ENCODE assay signal across 25 mouse cellular contexts in genomic region chr1:131721989-131722388, GRCm38 (mm10). TPM values are rescaled to one million over a fixed set of nuclear protein-coding genes. Genes with fewer than 3 reads are reported as not detected.
DNase-seq lines count a peak whose midpoint lies in the region; ATAC-seq and TF ChIP-seq lines count a peak whose summit lies in the region.
"Had no signal": no experiment of that assay in that cellular context is flagged by ENCODE, and none has a peak within 500 bp of the region (broad histone marks: within the 10 kb centered on the region; RNA-seq: fewer than 3 reads in every experiment).

No protein-coding gene starts in this region.

- peaks cover 11% of the 10 kb centered on the region for H3K4me1 ChIP-seq in heart, embryonic 12.5 days (replicated peaks)
- H3K4me1 ChIP-seq in midbrain, embryonic 11.5 days (ENCODE audit: control insufficient read depth, insufficient read depth, low read length): peaks cover 11% of the 10 kb centered on the region
- H3K4me1 ChIP-seq in midbrain, postnatal 0 days (ENCODE audit: insufficient read depth, low read length): no peaks in the 10 kb centered on the region

- no peaks in the 10 kb centered on the region for H3K36me3 ChIP-seq in heart, embryonic 12.5 days
- no peaks in the 10 kb centered on the region for H3K36me3 ChIP-seq in midbrain, embryonic 11.5 days (ENCODE audit: control insufficient read depth, insufficient read depth, low read length)
- H3K36me3 ChIP-seq in midbrain, postnatal 0 days (ENCODE audit: insufficient read depth, low read length): no peaks in the 10 kb centered on the region
- H3K36me3 ChIP-seq: embryonic facial prominence, embryonic 13.5 days; embryonic facial prominence, embryonic 15.5 days; forebrain, embryonic 10.5 days; forebrain, embryonic 12.5 days had no signal

- no peaks in the 10 kb centered on the region for H3K9me3 ChIP-seq in heart, embryonic 12.5 days (replicated peaks)
- no peaks in the 10 kb centered on the region for H3K9me3 ChIP-seq in midbrain, embryonic 11.5 days (ENCODE audit: control insufficient read depth, low read length)
- no peaks in the 10 kb centered on the region for H3K9me3 ChIP-seq in midbrain, postnatal 0 days (ENCODE audit: low read length)
- H3K9me3 ChIP-seq: embryonic facial prominence, embryonic 13.5 days; embryonic facial prominence, embryonic 15.5 days; forebrain, embryonic 10.5 days; forebrain, embryonic 12.5 days had no signal

- DNase-seq in gastrocnemius, postnatal 14 days: peak; percentile 49
- no peak for DNase-seq in gastrocnemius, adult 2 months
- peak; percentile 38 for DNase-seq in heart, postnatal 4 days
- DNase-seq in midbrain, embryonic 11.5 days (ENCODE audit: low spot score, missing footprints): peak; percentile 81
- DNase-seq in midbrain, postnatal 0 days (ENCODE audit: low spot score): no peak
- DNase-seq: adrenal gland, adult 2 months; adrenal gland, postnatal 10 days; adrenal gland, postnatal 25 days; cerebellum, adult 11 months; cerebellum, adult 18-20 months; cerebellum, adult 8-10 months; cerebellum, adult 9-11 months; cerebellum, postnatal 25 days; embryo, embryonic 11 days had no signal

- no peaks in the 10 kb centered on the region for H3K27me3 ChIP-seq in heart, embryonic 12.5 days (replicated peaks)
- no peaks in the 10 kb centered on the region for H3K27me3 ChIP-seq in midbrain, embryonic 11.5 days (ENCODE audit: control insufficient read depth, insufficient read depth, low read length)
- no peaks in the 10 kb centered on the region for H3K27me3 ChIP-seq in midbrain, postnatal 0 days (ENCODE audit: insufficient read depth, low read length)
- H3K27me3 ChIP-seq: embryonic facial prominence, embryonic 13.5 days; embryonic facial prominence, embryonic 15.5 days; forebrain, embryonic 12.5 days had no signal

- 72% methylated on average over 3 of the region's 3 CpGs for WGBS in heart, embryonic 12.5 days
- WGBS in midbrain, embryonic 11.5 days: 90% methylated on average over 3 of the region's 3 CpGs
- whole genome bisulfite sequencing in midbrain, postnatal 0 days: 80% methylated on average over 3 of the region's 3 CpGs

- no peak for TF ChIP-seq CTCF in gastrocnemius, adult 2 months (IDR thresholded peaks at IDR 0.05)
- no peak for TF ChIP-seq CTCF in midbrain, postnatal 0 days (IDR thresholded peaks at IDR 0.05)

- no peak overlapping the region for H3K4me2 ChIP-seq in heart, embryonic 12.5 days
- no peak overlapping the region for H3K4me2 ChIP-seq in midbrain, embryonic 11.5 days
- H3K4me2 ChIP-seq in midbrain, postnatal 0 days (ENCODE audit: low read depth, low read length, poor library complexity, severe bottlenecking): no peak overlapping the region
- H3K4me2 ChIP-seq: embryonic facial prominence, embryonic 13.5 days; embryonic facial prominence, embryonic 15.5 days; forebrain, embryonic 12.5 days had no signal

- ATAC-seq in heart, embryonic 12.5 days (ENCODE audit: insufficient number of reproducible peaks, low FRiP score): no peak
- ATAC-seq in midbrain, embryonic 11.5 days (ENCODE audit: low FRiP score): no peak
- no peak for ATAC-seq in midbrain, postnatal 0 days (ENCODE audit: low FRiP score)
- ATAC-seq: forebrain, embryonic 14.5 days; forebrain, embryonic 16.5 days had no signal

- no peak overlapping the region for H3K27ac ChIP-seq in gastrocnemius, adult 2 months
- no peak overlapping the region for H3K27ac ChIP-seq in heart, embryonic 12.5 days (ENCODE audit: poor library complexity, severe bottlenecking)
- no peak overlapping the region for H3K27ac ChIP-seq in midbrain, embryonic 11.5 days (ENCODE audit: low read depth, low read length)
- H3K27ac ChIP-seq in midbrain, postnatal 0 days (ENCODE audit: low read depth, low read length): no peak overlapping the region
- H3K27ac ChIP-seq: embryonic facial prominence, embryonic 13.5 days; embryonic facial prominence, embryonic 15.5 days; forebrain, embryonic 10.5 days; forebrain, embryonic 12.5 days had no signal

- H3K9ac ChIP-seq in heart, embryonic 12.5 days: no peak overlapping the region
- no peak overlapping the region for H3K9ac ChIP-seq in midbrain, embryonic 11.5 days (ENCODE audit: low read length)
- H3K9ac ChIP-seq in midbrain, postnatal 0 days (replicated peaks; ENCODE audit: low read length, poor library complexity, severe bottlenecking): no peak overlapping the region
- H3K9ac ChIP-seq: embryonic facial prominence, embryonic 13.5 days; embryonic facial prominence, embryonic 15.5 days; forebrain, embryonic 12.5 days had no signal

- no peak overlapping the region for H3K4me3 ChIP-seq in gastrocnemius, adult 2 months
- no peak overlapping the region for H3K4me3 ChIP-seq in heart, embryonic 12.5 days
- H3K4me3 ChIP-seq in midbrain, embryonic 11.5 days (ENCODE audit: low read depth, low read length): no peak overlapping the region
- H3K4me3 ChIP-seq in midbrain, postnatal 0 days (ENCODE audit: low read depth, low read length): no peak overlapping the region
- H3K4me3 ChIP-seq: embryonic facial prominence, embryonic 13.5 days; embryonic facial prominence, embryonic 15.5 days; erythroblast, embryonic 14.5 days; forebrain, embryonic 10.5 days; forebrain, embryonic 12.5 days had no signal

- intact Hi-C loops in gastrocnemius, postnatal 14 days (cut with DNase I; ENCODE audit: low total_unique reads): loop anchor here (2.0 kb wide), 1 partner anchor 21 kb away; no protein-coding TSS in a partner anchor
- intact Hi-C loops in gastrocnemius, adult 2 months (cut with DNase I): no loop called here

RNA-seq across cellular contexts. Expression of gene Slc26a9, which starts 21.8 kb away (rescaled TPM):
- total RNA-seq in gastrocnemius, postnatal 14 days (2021): not detected
- not detected for total RNA-seq in gastrocnemius, adult 2 months (2021)
- under 1 TPM in 1 of 2 experiments, not detected in 1; 0.07 TPM for total RNA-seq in heart, postnatal 4 days (2021)
- polyA plus RNA-seq in heart, embryonic 12.5 days (2016; fragmentation: Nextera tagmentation; extraction: Ambion mirVana): 0.04 and 0.05 TPM in 2 replicates
- not detected in 2 replicates for polyA plus RNA-seq in midbrain, embryonic 11.5 days (2014; fragmentation: Nextera tagmentation; extraction: Ambion mirVana)
- total RNA-seq in midbrain, postnatal 0 days (2014; rRNA removed): 0.44 TPM in 1 of 2 replicates, not detected in the other
- 0.10 and 0.14 TPM in 2 replicates for polyA plus RNA-seq in midbrain, postnatal 0 days (2015; fragmentation: Nextera tagmentation; extraction: Ambion mirVana)
- total RNA-seq: common myeloid progenitor, adult 5-6 weeks; MEL had no signal
- polyA plus RNA-seq: C2C12; embryonic facial prominence, embryonic 13.5 days; erythroblast, embryonic 14.5 days; forebrain, embryonic 10.5 days; forebrain, embryonic 12.5 days had no signal

RNA-seq across cellular contexts. Expression of gene Rab7b, which starts 33.5 kb away (rescaled TPM):
- total RNA-seq in gastrocnemius, postnatal 14 days (2021): 1 to 10 TPM; 3.7 to 6.5 TPM
- 1 to 10 TPM; 2.3 to 2.8 TPM for total RNA-seq in gastrocnemius, adult 2 months (2021)
- total RNA-seq in heart, postnatal 4 days (2021): 1 to 10 TPM; 2.6 to 3.6 TPM
- 0.68 and 1.5 TPM in 2 replicates for polyA plus RNA-seq in heart, embryonic 12.5 days (2016; fragmentation: Nextera tagmentation; extraction: Ambion mirVana)
- 1.0 and 1.3 TPM in 2 replicates for polyA plus RNA-seq in midbrain, embryonic 11.5 days (2014; fragmentation: Nextera tagmentation; extraction: Ambion mirVana)
- total RNA-seq in midbrain, postnatal 0 days (2014; rRNA removed): 1.2 and 2.8 TPM in 2 replicates
- 1.4 and 1.7 TPM in 2 replicates for polyA plus RNA-seq in midbrain, postnatal 0 days (2015; fragmentation: Nextera tagmentation; extraction: Ambion mirVana)
- polyA plus RNA-seq: erythroblast, embryonic 14.5 days had no signal

Comparison
In these comparisons a context has a peak if more than half of its experiments do, and no peak if none do; other contexts are left out.
1. DNase-seq: peak in gastrocnemius, postnatal 14 days (single experiment), heart, postnatal 4 days (single experiment) and midbrain, embryonic 11.5 days (single experiment); none in gastrocnemius, adult 2 months (single experiment) and midbrain, postnatal 0 days (single experiment).